Comparison of ENCODE assay signal across 9 mouse cellular contexts in genomic region chr16:35869126-35869525, GRCm38 (mm10). TPM values are rescaled to one million over a fixed set of nuclear protein-coding genes. Genes with fewer than 3 reads are reported as not detected.
DNase-seq lines count a peak whose midpoint lies in the region; ATAC-seq and TF ChIP-seq lines count a peak whose summit lies in the region.
"Had no signal": no experiment of that assay in that cellular context is flagged by ENCODE, and none has a peak within 500 bp of the region (broad histone marks: within the 10 kb centered on the region; RNA-seq: fewer than 3 reads in every experiment).

No protein-coding gene starts in this region.

- no peaks in the 10 kb centered on the region for H3K27me3 ChIP-seq in ES-Bruce4 (ENCODE audit: control insufficient read depth, insufficient read depth, low read length, poor library complexity, severe bottlenecking)
- peaks cover 7% of the 10 kb centered on the region; the same call in 1 of the 2 replicates for H3K27me3 ChIP-seq in heart, embryonic 16.5 days (ENCODE audit: control insufficient read depth, insufficient read depth, low read length)
- peaks cover 33% of the 10 kb centered on the region for H3K27me3 ChIP-seq in liver, embryonic 13.5 days
- peaks cover 38% of the 10 kb centered on the region for H3K27me3 ChIP-seq in midbrain, embryonic 13.5 days

- 0 out of 2 replicates have a peak, but pooled peaks have one; percentile 25 for ATAC-seq in heart, embryonic 16.5 days (replicated peaks; ENCODE audit: extremely low read depth, insufficient read depth, low FRiP score)
- no peak for ATAC-seq in liver, embryonic 13.5 days (ENCODE audit: low read depth)
- ATAC-seq in midbrain, embryonic 13.5 days = no peak

- 0 out of 2 replicates have a peak, but pooled peaks have one; percentile 26 for TF ChIP-seq EP300 in ES-Bruce4 (IDR thresholded peaks at IDR 0.05; ENCODE audit: insufficient read depth, low read depth, low read length)

- 45% methylated on average over 3 of the region's 3 CpGs for WGBS in heart, embryonic 16.5 days
- 16% methylated on average over 3 of the region's 3 CpGs for WGBS in liver, embryonic 13.5 days (ENCODE audit: insufficient replicate concordance)
- 34% methylated on average over 3 of the region's 3 CpGs for WGBS in midbrain, embryonic 13.5 days

- no peak for TF ChIP-seq POLR2A in ES-Bruce4 (IDR thresholded peaks at IDR 0.05; ENCODE audit: insufficient read depth, low read length)

- H3K27ac ChIP-seq in ES-Bruce4 (ENCODE audit: insufficient read depth, low read length) = peak overlapping the region; percentile 93
- H3K27ac ChIP-seq in heart, embryonic 16.5 days (ENCODE audit: low read length) = peak overlapping the region; percentile 50
- 0 out of 2 replicates have a peak overlapping the region, but pooled peaks have one; percentile 6 for H3K27ac ChIP-seq in liver, embryonic 13.5 days
- no peak overlapping the region for H3K27ac ChIP-seq in midbrain, embryonic 13.5 days

- no peak overlapping the region for H3K9ac ChIP-seq in ES-Bruce4 (ENCODE audit: low read depth, poor library complexity, severe bottlenecking)
- 0 out of 2 replicates have a peak overlapping the region, but pooled peaks have one; percentile 50 for H3K9ac ChIP-seq in heart, embryonic 16.5 days (ENCODE audit: low read length)
- H3K9ac ChIP-seq in liver, embryonic 13.5 days = no peak overlapping the region
- no peak overlapping the region for H3K9ac ChIP-seq in midbrain, embryonic 13.5 days (replicated peaks)

- H3K36me3 ChIP-seq in ES-Bruce4 (ENCODE audit: control insufficient read depth, insufficient read depth, low read length, poor library complexity, severe bottlenecking) = no peaks in the 10 kb centered on the region
- H3K36me3 ChIP-seq in heart, embryonic 16.5 days (ENCODE audit: control insufficient read depth, insufficient read depth) = no peaks in the 10 kb centered on the region
- no peaks in the 10 kb centered on the region for H3K36me3 ChIP-seq in liver, embryonic 13.5 days
- no peaks in the 10 kb centered on the region for H3K36me3 ChIP-seq in midbrain, embryonic 13.5 days

- peak; percentile 42 for DNase-seq in 3134 (ENCODE audit: extremely low read depth, insufficient read length, low spot score)
- no peak for DNase-seq in liver, embryonic 13.5 days
- no peak for DNase-seq in frontal cortex, adult 2 months (ENCODE audit: extremely low spot score in 1 of 2, low spot score in 1 of 2)
- DNase-seq in adrenal gland, postnatal 25 days = no peak
- DNase-seq in retina, postnatal 1 day = no peak
- DNase-seq: cerebellum, adult 11-12 months had no signal

- H3K4me3 ChIP-seq in ES-Bruce4 (ENCODE audit: low read depth, low read length) = no peak overlapping the region
- H3K4me3 ChIP-seq in heart, embryonic 16.5 days (ENCODE audit: low read length) = peak overlapping the region; percentile 26
- no peak overlapping the region for H3K4me3 ChIP-seq in liver, embryonic 13.5 days (replicated peaks)
- H3K4me3 ChIP-seq in midbrain, embryonic 13.5 days (replicated peaks) = no peak overlapping the region

- TF ChIP-seq CTCF in ES-Bruce4 (IDR thresholded peaks at IDR 0.05; ENCODE audit: low read depth, low read length) = peak; percentile 17

- peak overlapping the region; percentile 51 for H3K4me2 ChIP-seq in heart, embryonic 16.5 days (ENCODE audit: low read depth, low read length)
- H3K4me2 ChIP-seq in liver, embryonic 13.5 days = peak overlapping the region; percentile 40
- no peak overlapping the region for H3K4me2 ChIP-seq in midbrain, embryonic 13.5 days (replicated peaks)

- no peaks in the 10 kb centered on the region for H3K9me3 ChIP-seq in ES-Bruce4 (replicated peaks; ENCODE audit: control insufficient read depth, insufficient read depth, low read length, poor library complexity, severe bottlenecking)
- no peaks in the 10 kb centered on the region for H3K9me3 ChIP-seq in heart, embryonic 16.5 days (replicated peaks; ENCODE audit: control insufficient read depth, low read length)
- H3K9me3 ChIP-seq in liver, embryonic 13.5 days (replicated peaks) = no peaks in the 10 kb centered on the region
- H3K9me3 ChIP-seq in midbrain, embryonic 13.5 days = no peaks in the 10 kb centered on the region

- H3K4me1 ChIP-seq in ES-Bruce4 (ENCODE audit: control insufficient read depth, insufficient read depth, low read length) = peaks cover 10% of the 10 kb centered on the region
- H3K4me1 ChIP-seq in heart, embryonic 16.5 days (ENCODE audit: control insufficient read depth, insufficient read depth, low read length) = peaks cover 9% of the 10 kb centered on the region
- peaks cover 32% of the 10 kb centered on the region for H3K4me1 ChIP-seq in liver, embryonic 13.5 days (replicated peaks)
- peaks cover 13% of the 10 kb centered on the region for H3K4me1 ChIP-seq in midbrain, embryonic 13.5 days (replicated peaks)

RNA-seq across cellular contexts. Expression of gene Parp14, which starts 2.2 kb away (rescaled TPM):
- polyA plus RNA-seq in ES-Bruce4 (2011; ENCODE audit: insufficient read depth, insufficient read length, low read depth, missing spikeins) = 5.4 and 5.7 TPM in 2 replicates
- polyA plus RNA-seq in heart, embryonic 16.5 days (2015; fragmentation: Nextera tagmentation; extraction: Ambion mirVana) = 1.7 and 2.5 TPM in 2 replicates
- polyA plus RNA-seq in liver, embryonic 13.5 days (2015; fragmentation: Nextera tagmentation; extraction: Ambion mirVana) = 0.48 and 0.94 TPM in 2 replicates
- polyA plus RNA-seq in frontal cortex, adult 2 months (2012; rRNA removed) = 2.1 TPM in 2 replicates
- polyA plus RNA-seq in midbrain, embryonic 13.5 days (2015; fragmentation: Nextera tagmentation; extraction: Ambion mirVana) = 0.24 and 0.35 TPM in 2 replicates
- 12.9 and 18.6 TPM in 2 replicates for total RNA-seq in adrenal gland, postnatal 25 days (2021)
